Mouse (Mus musculus) limb, embryonic 15.5 days (tissue): ENCODE data around the gene Gm128. TPM values are rescaled to one million over a fixed set of nuclear protein-coding genes. Genes with fewer than 3 reads are reported as not detected.
"Not testable (repeated sequence)": the region's sequence is repeated elsewhere in the genome, so short reads cannot be mapped to it uniquely, and the experiment has no call there.

Experiments used
- ATAC-seq: fragments of 200-750 bp; cut with Nextera tagmentation; 2 replicates; pipeline ENCODE4 v1.8.0; 2017; ENCODE audit warnings: low read depth, moderate TSS enrichment; ENCODE audit not compliant: insufficient number of reproducible peaks, low FRiP score, low TSS enrichment
- H3K27ac ChIP-seq: fragments of 300-500 bp; sonication (generic); 2 replicates; pipeline ENCODE4 v1.5.1; 2015; ENCODE audit warnings: moderate library complexity, mild to moderate bottlenecking, inconsistent platforms
- H3K27me3 ChIP-seq: fragments of 300-500 bp; sonication (generic); 2 replicates; pipeline ENCODE4 v1.6.1; 2015; ENCODE audit warnings: inconsistent platforms
- H3K36me3 ChIP-seq: fragments of 300-500 bp; sonication (generic); 2 replicates; pipeline ENCODE4 v1.6.1; 2015; ENCODE audit warnings: inconsistent platforms
- H3K4me1 ChIP-seq: fragments of 300-500 bp; sonication (generic); 2 replicates; pipeline ENCODE4 v1.6.1; 2015; ENCODE audit warnings: inconsistent platforms
- H3K4me2 ChIP-seq: fragments of 300-500 bp; sonication (generic); 2 replicates; pipeline ENCODE4 v1.6.1; 2015; ENCODE audit warnings: mild to moderate bottlenecking, inconsistent platforms
- H3K4me3 ChIP-seq: fragments of 300-500 bp; sonication (generic); 2 replicates; pipeline ENCODE4 v1.5.1; 2015; ENCODE audit warnings: mild to moderate bottlenecking, inconsistent platforms
- H3K9ac ChIP-seq: fragments of 300-500 bp; sonication (generic); 2 replicates; pipeline ENCODE4 v1.6.1; 2015; ENCODE audit warnings: inconsistent platforms
- H3K9me3 ChIP-seq: fragments of 300-500 bp; sonication (generic); 2 replicates; pipeline ENCODE4 v1.6.1; 2016; ENCODE audit warnings: inconsistent platforms
- WGBS: fragments of 180-500 bp; shearing (Covaris S2); methylation state at CpG from one replicate; pipeline ENCODE4 v1.1.7; 2015; 5-methylcytosine and 5-hydroxymethylcytosine counted together
- polyA plus RNA-seq: library from polyadenylated mRNA; unstranded; fragments of >200 nt; fragmentation: Nextera tagmentation; extraction: Ambion mirVana; gene quantifications from 2 replicates; pipeline ENCODE4 v1.2.1, GENCODE M21; 2015

The Gm128 gene
- polyA plus RNA-seq, 1 experiment from 2014 or later = 0.76 TPM

GRCm38 (mm10) chr3:95228894-95229780, 12.3 kb downstream of the Gm128 start:
- peak overlapping the region; percentile 97 for H3K27ac ChIP-seq
- ATAC-seq = 0 out of 2 replicates have a peak, but pooled peaks have one; percentile 4
- H3K9me3 ChIP-seq = no peaks in the 10 kb centered on the region
- WGBS = under 1% methylated on average over 43 of the region's 43 CpGs
- H3K4me2 ChIP-seq = peak overlapping the region; percentile 64
- H3K9ac ChIP-seq = peak overlapping the region; percentile 94
- peaks cover 36% of the 10 kb centered on the region for H3K36me3 ChIP-seq
- H3K4me3 ChIP-seq = peak overlapping the region; percentile 90
- H3K27me3 ChIP-seq = no peaks in the 10 kb centered on the region
- peaks cover 33% of the 10 kb centered on the region for H3K4me1 ChIP-seq

GRCm38 (mm10) chr3:95228148-95228893, 13.1 kb downstream of the Gm128 start, which contains the start of gene Cdc42se1:
TSS of gene Cdc42se1 (plus strand) at chr3:95228732.
- H3K4me3 ChIP-seq = peak within 1 kb of the TSS; percentile 90
- peak within 1 kb of the TSS; percentile 97 for H3K27ac ChIP-seq
- H3K36me3 ChIP-seq = peaks cover 30% of the 10 kb centered on the region
- no peaks in the 10 kb centered on the region for H3K27me3 ChIP-seq
- under 1% methylated on average over 64 of the region's 64 CpGs for WGBS
- H3K9ac ChIP-seq = peak within 1 kb of the TSS; percentile 94
- H3K9me3 ChIP-seq = no peaks in the 10 kb centered on the region
- peak within 1 kb of the TSS; percentile 64 for H3K4me2 ChIP-seq
- peak; percentile 86 for ATAC-seq
- peaks cover 33% of the 10 kb centered on the region for H3K4me1 ChIP-seq

- Histone ChIP-seq H3K36me3 (peaks cover 30% of the 10 kb centered on the region), H3K4me2 (peak overlapping the region; percentile 64), H3K4me3 (peak overlapping the region; percentile 90), H3K4me1 (peaks cover 33% of the 10 kb centered on the region), H3K9ac (no peak overlapping the region), H3K27ac (no peak overlapping the region; the same call in 1 of the 2 replicates), H3K9me3 (no peaks in the 10 kb centered on the region), H3K27me3 (no peaks in the 10 kb centered on the region)
- WGBS = 26% methylated on average over 1 of the region's 1 CpGs
- no peak for ATAC-seq
Measured at GRCm38 (mm10) chr3:95227214-95227613, 14.2 kb downstream of the Gm128 start.

- no peak overlapping the region for H3K4me3 ChIP-seq
- peaks cover 9% of the 10 kb centered on the region for H3K4me1 ChIP-seq
- no peaks in the 10 kb centered on the region for H3K27me3 ChIP-seq
- WGBS = 24% methylated on average over 6 of the region's 6 CpGs
- peaks cover 42% of the 10 kb centered on the region for H3K36me3 ChIP-seq
- no peak overlapping the region for H3K27ac ChIP-seq
- no peak for ATAC-seq
- no peak overlapping the region for H3K4me2 ChIP-seq
- no peaks in the 10 kb centered on the region for H3K9me3 ChIP-seq
- no peak overlapping the region for H3K9ac ChIP-seq
Measured at GRCm38 (mm10) chr3:95224295-95224694, 17.1 kb downstream of the Gm128 start.

GRCm38 (mm10) chr3:95223041-95223440, 18.4 kb downstream of the Gm128 start:
- H3K4me2 ChIP-seq = no peak overlapping the region
- 91% methylated on average over 2 of the region's 2 CpGs for WGBS
- peaks cover 43% of the 10 kb centered on the region for H3K36me3 ChIP-seq
- no peak overlapping the region for H3K4me3 ChIP-seq
- H3K27me3 ChIP-seq = no peaks in the 10 kb centered on the region
- peaks cover 15% of the 10 kb centered on the region for H3K4me1 ChIP-seq
- H3K27ac ChIP-seq = no peak overlapping the region
- H3K9me3 ChIP-seq = no peaks in the 10 kb centered on the region
- no peak overlapping the region for H3K9ac ChIP-seq
- no peak for ATAC-seq

- 78% methylated on average over 6 of the region's 6 CpGs for WGBS
- H3K4me3 ChIP-seq = peak overlapping the region; percentile 75
- peak overlapping the region; percentile 100 for H3K27ac ChIP-seq
- H3K4me1 ChIP-seq = peaks cover 12% of the 10 kb centered on the region
- H3K9ac ChIP-seq = no peak overlapping the region
- peaks cover 49% of the 10 kb centered on the region for H3K36me3 ChIP-seq
- no peaks in the 10 kb centered on the region for H3K27me3 ChIP-seq
- no peak for ATAC-seq
- no peaks in the 10 kb centered on the region for H3K9me3 ChIP-seq
- peak overlapping the region; percentile 69 for H3K4me2 ChIP-seq
Measured at GRCm38 (mm10) chr3:95218466-95219137, 22.8 kb downstream of the Gm128 start.

GRCm38 (mm10) chr3:95217255-95218134, 23.9 kb downstream of the Gm128 start, which contains the start of gene Gabpb2:
TSS of gene Gabpb2 (minus strand) at chr3:95217916.
- no peaks in the 10 kb centered on the region for H3K27me3 ChIP-seq
- H3K9me3 ChIP-seq = no peaks in the 10 kb centered on the region
- peak within 1 kb of the TSS; percentile 89 for H3K9ac ChIP-seq
- H3K27ac ChIP-seq = peak within 1 kb of the TSS; percentile 100
- H3K4me3 ChIP-seq = peak within 1 kb of the TSS; percentile 75
- under 1% methylated on average over 56 of the region's 56 CpGs for WGBS
- peaks cover 12% of the 10 kb centered on the region for H3K4me1 ChIP-seq
- peak within 1 kb of the TSS; percentile 69 for H3K4me2 ChIP-seq
- peaks cover 38% of the 10 kb centered on the region for H3K36me3 ChIP-seq
- ATAC-seq = peak; percentile 91

- Histone ChIP-seq H3K9me3 (no peaks in the 10 kb centered on the region), H3K4me3 (peak overlapping the region; percentile 75), H3K27ac (peak overlapping the region; percentile 100), H3K9ac (no peak overlapping the region), H3K4me1 (peaks cover 12% of the 10 kb centered on the region), H3K4me2 (peak overlapping the region; percentile 69), H3K36me3 (peaks cover 39% of the 10 kb centered on the region), H3K27me3 (no peaks in the 10 kb centered on the region)
- ATAC-seq = peak; percentile 28; the same call in 1 of the 2 replicates
- WGBS = 12% methylated on average over 4 of the region's 4 CpGs
Measured at GRCm38 (mm10) chr3:95216655-95217254, 24.6 kb downstream of the Gm128 start.

- Histone ChIP-seq H3K9me3 (no peaks in the 10 kb centered on the region), H3K27ac (no peak overlapping the region), H3K4me1 (peaks cover 11% of the 10 kb centered on the region), H3K4me2 (no peak overlapping the region), H3K36me3 (peaks cover 38% of the 10 kb centered on the region), H3K4me3 (no peak overlapping the region), H3K27me3 (no peaks in the 10 kb centered on the region), H3K9ac (no peak overlapping the region)
- ATAC-seq = no peak
- 100% methylated on average over 1 of the region's 1 CpGs for WGBS
Measured at GRCm38 (mm10) chr3:95213609-95213975, 27.8 kb downstream of the Gm128 start.

GRCm38 (mm10) chr3:95212889-95213608, 28.3 kb downstream of the Gm128 start:
- H3K4me3 ChIP-seq, H3K4me2 ChIP-seq, H3K27ac ChIP-seq, H3K9ac ChIP-seq, H3K9me3 ChIP-seq, H3K27me3 ChIP-seq, ATAC-seq, H3K4me1 ChIP-seq: not testable (repeated sequence)
- 80% methylated on average over 10 of the region's 10 CpGs for WGBS
- H3K36me3 ChIP-seq = peaks cover 43% of the 10 kb centered on the region
